Mouse (Mus musculus) erythroblast, embryonic 14.5 days (primary cell): ENCODE results near the gene Gnaz.

Experiments used
- GATA1 ChIP-seq: IDR thresholded peaks from 2 replicates; pipeline ENCODE4 v1.6.1; 2012; ENCODE audit warnings: low read length, inconsistent platforms, mixed read lengths
- TAL1 ChIP-seq: IDR thresholded peaks from 3 replicates; pipeline ENCODE4 v1.6.1; 2012; ENCODE audit warnings: low read length, inconsistent platforms, mixed read lengths

DNA sequence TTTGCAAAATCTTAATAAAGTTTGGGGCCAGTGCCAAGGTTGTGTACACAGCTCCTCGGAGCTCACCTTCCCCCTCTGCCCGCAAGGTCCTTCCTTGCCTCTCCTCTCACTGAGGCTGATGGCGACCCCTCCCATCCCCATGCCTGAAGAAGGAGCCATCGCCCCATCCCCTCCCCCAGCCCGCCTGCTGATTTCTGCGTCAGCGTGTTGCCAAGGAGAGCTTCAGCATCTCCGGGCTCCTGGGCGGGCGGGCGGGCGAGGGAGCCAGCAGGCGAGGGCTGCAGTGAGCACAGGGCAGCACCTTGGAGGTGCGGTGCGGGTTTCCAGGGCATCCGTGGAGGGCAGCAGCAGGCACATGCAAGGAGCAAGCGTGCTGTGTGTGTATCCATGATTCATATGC lies 28.4 kb downstream of the Gnaz start:
- TF ChIP-seq GATA1 (no peak), TAL1 (no peak)
